Mouse (Mus musculus): ENCODE data around the gene Gm5475. TPM values are rescaled to one million over a fixed set of nuclear protein-coding genes. Genes with fewer than 3 reads are reported as not detected.
A peak's percentile ranks its signal among the peaks of the same experiment; 100 is the strongest.

Gm5475 gene
- polyA plus RNA-seq, 1 experiment from 2014 or later, result 0.11 TPM

DNA sequence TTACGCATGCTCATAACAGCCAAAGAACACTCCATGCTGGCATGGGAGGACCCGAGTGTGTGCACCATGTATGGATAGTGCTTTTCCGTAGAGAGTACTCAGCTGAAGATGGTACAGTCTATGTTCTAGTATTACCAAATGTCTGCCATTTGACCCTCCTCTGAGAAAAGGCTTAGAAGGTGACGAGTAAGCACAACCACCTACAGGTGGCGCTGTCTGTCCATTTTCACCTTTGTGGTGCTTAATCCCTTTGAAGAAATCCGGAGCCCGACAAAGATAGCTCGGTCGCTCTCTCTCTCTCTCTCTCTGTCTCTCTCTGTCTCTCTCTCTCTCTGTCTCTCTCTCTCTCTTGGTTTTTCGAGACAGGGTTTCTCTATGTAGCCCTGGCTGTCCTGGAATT lies 36.1 kb downstream of the Gm5475 start:
- Histone ChIP-seq H3K27me3 (peaks cover 15% of the 10 kb centered on the region; the same call in 1 of the 2 replicates), H3K27ac (no peak overlapping the region), H3K9me3 (no peaks in the 10 kb centered on the region), H3K9ac (replicated peaks) (no peak overlapping the region), H3K4me2 (replicated peaks) (no peak overlapping the region), H3K36me3 (no peaks in the 10 kb centered on the region), H3K4me1 (replicated peaks) (0 out of 2 replicates have a peak, but pooled peaks cover 5% of the 10 kb centered on the region), H3K4me3 (replicated peaks) (no peak overlapping the region)
- 42% methylated on average over 10 of the region's 10 CpGs for WGBS
- ATAC-seq, result no peak

DNA sequence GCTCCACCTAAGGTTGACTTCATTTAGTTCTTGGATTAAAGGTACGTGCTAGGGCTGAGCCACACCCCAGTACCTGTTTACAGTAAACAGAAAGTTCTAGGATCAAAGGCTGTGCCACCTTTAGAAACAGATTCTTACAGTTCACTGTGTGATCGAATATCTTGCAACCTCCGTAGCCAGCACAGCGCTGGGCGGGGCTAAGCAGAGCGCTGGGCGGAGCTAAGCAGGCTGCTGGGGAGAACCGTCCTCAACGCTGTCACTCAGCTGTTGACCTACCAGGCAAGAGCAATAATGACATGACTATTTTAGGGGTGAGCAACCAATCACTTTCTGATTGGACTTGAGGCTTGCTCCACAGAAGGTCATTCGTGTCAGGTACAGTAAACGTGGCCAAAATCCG lies 39.0 kb downstream of the Gm5475 start:
- H3K4me3 ChIP-seq (replicated peaks), result no peak overlapping the region
- 9% methylated on average over 12 of the region's 12 CpGs for WGBS
- no peak overlapping the region; the same call in 1 of the 2 replicates for H3K4me2 ChIP-seq (replicated peaks)
- H3K4me1 ChIP-seq (replicated peaks), result 0 out of 2 replicates have a peak, but pooled peaks cover 5% of the 10 kb centered on the region
- no peak overlapping the region for H3K9ac ChIP-seq (replicated peaks)
- peaks cover 15% of the 10 kb centered on the region; the same call in 1 of the 2 replicates for H3K27me3 ChIP-seq
- H3K9me3 ChIP-seq, result no peaks in the 10 kb centered on the region
- H3K36me3 ChIP-seq, result no peaks in the 10 kb centered on the region
- no peak for ATAC-seq
- no peak overlapping the region for H3K27ac ChIP-seq

DNA sequence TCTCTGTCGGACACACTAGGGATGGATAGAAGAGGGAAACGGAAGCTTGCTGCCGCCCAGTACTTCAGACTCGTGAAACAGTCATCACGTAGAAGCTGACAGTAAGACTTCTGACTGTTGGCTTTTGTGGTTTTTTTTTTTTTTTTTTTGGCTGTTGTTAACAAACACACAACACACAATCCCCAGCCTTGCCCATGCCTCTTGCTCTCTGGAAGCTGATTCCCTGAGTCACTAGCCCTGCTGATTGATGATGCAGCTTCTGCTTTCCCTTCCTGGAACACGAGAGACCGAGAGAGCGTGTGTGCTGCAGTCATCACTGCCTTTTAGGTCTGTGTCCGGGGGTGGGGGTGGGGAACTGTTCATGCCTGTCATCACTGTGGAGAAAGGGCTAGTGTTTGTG lies 39.7 kb downstream of the Gm5475 start:
- Histone ChIP-seq H3K9me3 (no peaks in the 10 kb centered on the region), H3K36me3 (no peaks in the 10 kb centered on the region), H3K9ac (replicated peaks) (no peak overlapping the region), H3K27ac (no peak overlapping the region), H3K4me2 (replicated peaks) (no peak overlapping the region), H3K4me3 (replicated peaks) (no peak overlapping the region), H3K27me3 (peaks cover 15% of the 10 kb centered on the region; the same call in 1 of the 2 replicates), H3K4me1 (replicated peaks) (peaks cover 8% of the 10 kb centered on the region)
- WGBS, result 88% methylated on average over 9 of the region's 9 CpGs
- no peak for ATAC-seq

DNA sequence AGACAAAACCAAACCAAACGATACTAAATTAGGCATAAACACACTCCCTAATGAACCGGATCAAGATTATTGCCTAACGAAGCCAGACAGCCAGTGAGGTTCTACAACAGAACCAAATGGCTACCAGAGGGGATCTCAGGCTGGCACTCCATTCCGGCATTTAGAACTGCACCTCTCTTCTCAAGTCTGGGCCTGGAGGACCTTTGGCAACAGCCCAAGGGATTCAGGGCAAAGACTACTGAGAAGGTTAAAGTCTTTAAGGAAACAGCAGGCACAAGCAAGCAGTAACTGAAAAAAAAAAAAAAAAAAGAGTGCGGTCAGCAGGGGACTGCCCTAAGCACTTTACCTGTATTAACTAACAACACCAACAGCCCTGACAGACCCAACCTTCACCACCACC lies 40.1 kb downstream of the Gm5475 start:
- Histone ChIP-seq H3K4me3 (replicated peaks) (no peak overlapping the region), H3K27ac (no peak overlapping the region), H3K4me1 (replicated peaks) (peaks cover 10% of the 10 kb centered on the region), H3K9ac (replicated peaks) (no peak overlapping the region), H3K27me3 (peaks cover 15% of the 10 kb centered on the region; the same call in 1 of the 2 replicates), H3K36me3 (no peaks in the 10 kb centered on the region), H3K4me2 (replicated peaks) (no peak overlapping the region), H3K9me3 (no peaks in the 10 kb centered on the region)
- no peak for ATAC-seq
- WGBS, result 89% methylated on average over 5 of the region's 5 CpGs

DNA sequence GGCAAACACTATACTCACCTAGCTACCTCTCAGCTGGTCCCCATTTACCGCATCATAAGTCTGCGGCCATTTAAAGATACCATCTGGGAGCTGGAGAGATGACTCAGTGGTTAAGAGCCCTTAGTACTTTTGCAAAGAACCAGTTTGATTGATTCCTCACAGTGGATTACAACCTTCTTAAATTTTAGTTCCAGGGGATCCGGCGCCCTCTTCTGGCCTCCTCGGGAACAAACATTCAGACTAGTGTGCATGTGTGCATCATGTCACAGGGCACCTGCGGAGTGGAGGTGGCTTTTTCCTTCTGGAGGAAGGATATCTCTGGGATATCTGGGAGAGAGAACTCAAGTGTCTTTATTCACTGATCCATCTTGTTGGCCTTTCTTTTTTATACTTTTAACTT lies 41.8 kb downstream of the Gm5475 start:
- Histone ChIP-seq H3K4me1 (replicated peaks) (peaks cover 23% of the 10 kb centered on the region), H3K27ac (no peak overlapping the region), H3K9ac (replicated peaks) (no peak overlapping the region), H3K9me3 (no peaks in the 10 kb centered on the region), H3K4me3 (replicated peaks) (no peak overlapping the region), H3K36me3 (no peaks in the 10 kb centered on the region), H3K27me3 (0 out of 2 replicates have a peak, but pooled peaks cover 5% of the 10 kb centered on the region), H3K4me2 (replicated peaks) (no peak overlapping the region)
- 27% methylated on average over 6 of the region's 6 CpGs for WGBS
- ATAC-seq, result no peak

DNA sequence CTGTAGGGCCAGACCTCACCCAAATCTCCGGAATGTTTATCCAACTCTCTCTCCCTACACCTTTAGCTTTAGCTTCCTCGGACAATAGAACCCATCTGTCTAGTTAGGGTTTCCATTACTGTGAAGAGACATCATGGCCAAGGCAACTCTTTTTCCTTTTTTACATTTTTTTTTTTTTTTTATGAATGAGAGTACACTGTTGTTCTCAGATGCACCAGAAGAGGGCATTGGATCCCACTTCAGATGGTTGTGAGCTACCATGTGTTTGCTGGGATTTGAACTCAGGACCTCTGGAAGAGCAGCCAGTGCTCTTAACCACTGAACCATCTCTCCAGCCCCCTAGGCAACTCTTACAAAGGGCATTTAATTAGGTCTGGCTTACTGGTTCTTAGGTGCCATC lies 43.5 kb downstream of the Gm5475 start:
- Histone ChIP-seq H3K36me3 (no peaks in the 10 kb centered on the region), H3K4me2 (replicated peaks) (no peak overlapping the region), H3K4me3 (replicated peaks) (no peak overlapping the region), H3K4me1 (replicated peaks) (peaks cover 34% of the 10 kb centered on the region), H3K9me3 (no peaks in the 10 kb centered on the region), H3K27me3 (no peaks in the 10 kb centered on the region), H3K9ac (replicated peaks) (no peak overlapping the region), H3K27ac (no peak overlapping the region)
- no peak for ATAC-seq
- WGBS, result 88% methylated on average over 2 of the region's 2 CpGs

DNA sequence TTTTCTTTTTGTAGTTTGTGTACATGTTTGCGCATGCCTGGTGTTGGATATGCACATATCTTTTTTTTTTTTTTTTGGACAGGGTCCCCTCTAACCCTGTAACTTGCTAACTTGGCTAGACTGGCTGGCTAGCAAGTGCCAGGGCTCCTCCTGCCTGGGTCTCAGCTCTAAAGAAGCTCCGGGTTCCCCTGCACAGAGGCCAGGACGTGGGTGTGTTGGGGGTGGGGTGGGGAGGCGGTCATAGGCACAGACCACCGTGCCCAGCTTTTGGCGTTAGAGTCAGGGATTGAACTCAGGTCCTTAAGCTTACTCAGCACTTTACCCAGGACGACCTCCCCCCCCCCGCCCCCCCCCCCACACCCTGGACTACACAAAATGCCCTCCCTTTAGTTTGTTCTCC lies 45.8 kb downstream of the Gm5475 start:
- no peak for ATAC-seq
- Histone ChIP-seq H3K4me2 (replicated peaks) (peak overlapping the region; percentile 95), H3K27ac (no peak overlapping the region), H3K9me3 (no peaks in the 10 kb centered on the region), H3K36me3 (peaks cover 10% of the 10 kb centered on the region), H3K4me1 (replicated peaks) (peaks cover 35% of the 10 kb centered on the region), H3K4me3 (replicated peaks) (peak overlapping the region; percentile 87), H3K27me3 (no peaks in the 10 kb centered on the region), H3K9ac (replicated peaks) (peak overlapping the region; percentile 58; the same call in 1 of the 2 replicates)
- WGBS, result 39% methylated on average over 7 of the region's 8 CpGs

DNA sequence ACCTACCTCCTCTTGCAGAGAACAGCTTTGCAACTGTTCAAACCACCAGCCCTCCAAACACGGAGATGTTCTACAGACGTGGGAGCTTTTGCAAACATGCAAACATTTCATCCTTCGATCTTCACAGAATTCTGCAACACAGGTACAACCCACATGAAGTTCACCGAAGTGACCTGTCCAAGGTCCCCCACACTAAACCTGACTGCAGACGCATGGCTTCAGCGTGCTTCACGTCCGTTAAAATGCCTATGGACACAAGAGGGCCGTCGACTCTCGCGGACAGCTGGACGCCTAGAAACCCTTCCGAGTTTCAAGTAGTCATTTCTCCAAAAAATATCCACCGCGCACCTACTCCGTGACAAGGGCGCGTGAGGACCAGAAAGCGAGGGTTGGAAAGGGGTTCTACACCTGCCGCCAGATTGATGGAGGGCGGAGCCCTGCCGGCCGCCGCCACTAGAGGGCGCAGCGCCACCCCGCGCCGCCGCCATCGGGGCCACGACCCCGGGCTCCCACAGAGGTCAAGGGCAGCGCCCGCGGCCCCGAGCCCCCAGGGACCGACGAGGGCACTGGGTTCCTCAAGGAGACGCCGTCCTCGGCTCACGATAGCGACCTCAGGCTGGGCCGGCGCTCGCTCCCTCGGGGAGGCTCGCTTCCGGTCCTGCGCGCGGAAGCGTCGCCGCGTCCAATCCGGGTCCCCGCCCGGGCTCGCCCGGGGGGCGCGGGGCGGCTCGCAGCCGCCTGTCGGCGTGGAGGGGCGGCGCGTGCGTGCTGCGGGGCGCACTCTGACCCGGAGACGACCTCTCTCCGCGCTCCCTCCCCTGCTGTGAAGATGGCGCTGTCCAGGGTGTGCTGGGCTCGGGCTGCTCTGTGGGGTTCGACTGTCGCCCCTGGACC lies 46.6 kb downstream of the Gm5475 start, which contains the start of gene Letmd1:
Letmd1 (plus strand) TSS at position 729 of the 894 bp plus-strand sequence.
- H3K9me3 ChIP-seq, result no peaks in the 10 kb centered on the region
- peak within 1 kb of the TSS; percentile 95 for H3K4me2 ChIP-seq (replicated peaks)
- H3K4me3 ChIP-seq (replicated peaks), result peak within 1 kb of the TSS; percentile 87
- peak within 1 kb of the TSS; percentile 87 for H3K27ac ChIP-seq
- H3K36me3 ChIP-seq, result peaks cover 14% of the 10 kb centered on the region
- peak within 1 kb of the TSS; percentile 90 for H3K9ac ChIP-seq (replicated peaks)
- H3K4me1 ChIP-seq (replicated peaks), result peaks cover 35% of the 10 kb centered on the region
- 2% methylated on average over 84 of the region's 84 CpGs for WGBS
- no peaks in the 10 kb centered on the region for H3K27me3 ChIP-seq
- peak; percentile 97 for ATAC-seq

DNA sequence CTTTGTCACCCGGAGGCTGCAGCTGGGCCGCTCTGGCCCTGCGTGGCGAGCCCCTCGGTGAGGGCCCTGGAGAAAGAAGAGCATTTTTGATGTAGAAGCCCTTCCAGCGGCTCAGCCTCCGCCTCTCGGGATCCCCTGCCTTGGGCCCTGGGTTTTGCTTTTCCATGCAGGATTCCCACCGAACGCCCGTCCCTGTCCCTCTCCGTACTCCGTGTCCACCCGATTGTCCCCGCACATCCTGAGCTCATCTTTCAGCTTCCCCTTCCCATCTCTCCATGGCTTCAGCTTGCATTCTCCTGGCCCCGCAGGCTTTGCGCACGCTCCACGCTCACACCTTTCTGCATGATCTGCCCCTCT lies 47.2 kb downstream of the Gm5475 start:
- Histone ChIP-seq H3K9ac (replicated peaks) (peak overlapping the region; percentile 90), H3K4me1 (replicated peaks) (peaks cover 35% of the 10 kb centered on the region), H3K27ac (peak overlapping the region; percentile 87), H3K36me3 (peaks cover 20% of the 10 kb centered on the region), H3K4me3 (replicated peaks) (peak overlapping the region; percentile 87), H3K9me3 (no peaks in the 10 kb centered on the region), H3K27me3 (no peaks in the 10 kb centered on the region), H3K4me2 (replicated peaks) (peak overlapping the region; percentile 95)
- WGBS, result under 1% methylated on average over 19 of the region's 19 CpGs
- ATAC-seq, result peak; percentile 48

DNA sequence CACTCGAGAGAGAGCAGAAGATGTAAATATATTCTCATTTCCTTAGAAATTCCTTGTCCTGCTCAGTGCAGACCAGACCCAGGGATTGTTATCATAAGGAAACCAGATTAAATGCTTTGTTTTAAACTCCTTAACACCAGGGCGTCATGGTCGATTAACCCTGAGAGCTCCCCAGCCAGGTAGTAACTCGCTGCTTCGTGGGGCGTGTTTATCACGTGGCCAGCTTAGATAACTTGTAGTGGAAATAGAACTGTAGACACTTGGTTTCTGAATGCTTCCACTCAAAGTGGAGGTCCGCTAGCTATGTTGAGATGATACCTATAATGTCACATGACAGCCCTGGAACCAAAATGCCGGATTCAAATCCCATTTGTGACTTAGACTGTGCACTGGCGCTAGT lies 48.1 kb downstream of the Gm5475 start:
- H3K36me3 ChIP-seq, result peaks cover 27% of the 10 kb centered on the region
- no peaks in the 10 kb centered on the region for H3K27me3 ChIP-seq
- H3K4me2 ChIP-seq (replicated peaks), result peak overlapping the region; percentile 95
- WGBS, result 67% methylated on average over 10 of the region's 10 CpGs
- no peak for ATAC-seq
- peak overlapping the region; percentile 87 for H3K4me3 ChIP-seq (replicated peaks)
- peaks cover 35% of the 10 kb centered on the region for H3K4me1 ChIP-seq (replicated peaks)
- no peaks in the 10 kb centered on the region for H3K9me3 ChIP-seq
- no peak overlapping the region for H3K27ac ChIP-seq
- H3K9ac ChIP-seq (replicated peaks), result peak overlapping the region; percentile 90

DNA sequence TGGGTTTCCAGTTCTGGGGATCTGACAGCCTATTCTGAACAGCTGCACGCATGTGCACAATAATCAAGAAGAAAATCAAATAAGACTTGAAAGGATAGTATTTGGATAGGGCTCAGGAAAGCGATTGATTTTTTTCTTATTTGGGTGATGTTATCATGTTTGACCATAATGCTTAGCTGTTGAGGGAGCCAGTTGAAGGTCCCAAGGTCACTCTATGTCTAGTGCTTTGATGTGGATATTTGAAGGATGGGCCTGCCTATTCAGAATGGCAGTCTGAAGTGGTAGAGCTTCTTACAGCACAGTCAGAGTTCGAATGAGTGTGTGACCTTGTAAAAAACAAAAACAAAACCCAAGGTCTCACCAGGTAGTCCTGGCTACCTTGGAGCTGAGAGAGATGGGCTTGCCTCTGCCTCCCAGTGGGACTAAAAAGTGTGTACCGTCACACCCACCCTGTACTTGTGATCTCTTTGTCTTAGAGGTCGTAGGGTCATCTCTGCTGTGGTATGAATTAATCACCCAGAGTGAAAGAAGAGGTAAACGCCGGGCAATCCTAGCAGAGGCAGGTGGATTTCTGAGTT lies 52.1 kb downstream of the Gm5475 start:
- H3K36me3 ChIP-seq, result peaks cover 67% of the 10 kb centered on the region
- H3K27ac ChIP-seq, result no peak overlapping the region
- H3K4me3 ChIP-seq (replicated peaks), result no peak overlapping the region
- peaks cover 18% of the 10 kb centered on the region for H3K4me1 ChIP-seq (replicated peaks)
- H3K27me3 ChIP-seq, result no peaks in the 10 kb centered on the region
- WGBS, result 78% methylated on average over 7 of the region's 7 CpGs
- no peak for ATAC-seq
- no peaks in the 10 kb centered on the region for H3K9me3 ChIP-seq
- H3K9ac ChIP-seq (replicated peaks), result no peak overlapping the region
- H3K4me2 ChIP-seq (replicated peaks), result no peak overlapping the region

Data from midbrain, embryonic 13.5 days (tissue).